Mouse (Mus musculus) gonadal fat pad, adult 2 months (tissue): ENCODE data around the gene Dnaic1. TPM values are rescaled to one million over a fixed set of nuclear protein-coding genes. Genes with fewer than 3 reads are reported as not detected.
A peak's percentile ranks its signal among the peaks of the same experiment; 100 is the strongest.

Experiments
- DNase-seq: peaks from one replicate; pipeline ENCODE4 v3.0.0-alpha.2; 2012; ENCODE audit warnings: low read depth
- polyA plus RNA-seq: library from polyadenylated mRNA; depleted of rRNA; stranded (reverse); fragments of >200 nt; gene quantifications from 2 replicates; pipeline ENCODE4 v1.2.3, GENCODE M21; 2012; rRNA removed

The Dnaic1 gene
- 1.5 and 1.6 TPM in 2 replicates for polyA plus RNA-seq

DNA sequence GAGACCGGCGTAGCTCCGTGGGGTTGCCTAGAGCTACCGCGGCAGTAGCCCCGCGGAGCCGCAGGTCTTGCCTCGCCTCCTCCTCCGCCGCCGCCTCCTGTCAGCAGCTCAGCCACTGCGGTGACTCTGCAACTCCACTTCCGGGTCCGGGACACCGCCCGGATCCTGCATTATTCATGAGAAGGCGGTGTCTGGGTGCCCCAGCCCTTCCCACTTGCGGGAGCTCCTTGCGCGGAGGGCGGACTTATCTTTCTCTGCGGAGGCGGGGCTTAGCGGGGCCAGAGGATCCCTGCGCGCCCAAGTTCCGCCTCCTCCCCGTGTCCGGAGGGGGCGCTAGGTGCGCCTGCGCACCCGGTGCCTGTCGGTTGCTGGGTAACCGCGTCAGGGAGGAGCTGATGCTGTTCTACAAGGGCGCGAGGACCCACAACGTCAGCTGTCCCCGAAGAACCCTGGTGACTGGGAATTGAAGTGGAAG, at the start of gene Dnaic1, which contains the start of gene Fam219a:
TSS of gene Dnaic1 (plus strand) at position 365 of the 475 bp plus-strand sequence.
TSS of gene Fam219a (minus strand) at position 128 of the 475 bp plus-strand sequence.
- DNase-seq, result peak; percentile 79

DNA sequence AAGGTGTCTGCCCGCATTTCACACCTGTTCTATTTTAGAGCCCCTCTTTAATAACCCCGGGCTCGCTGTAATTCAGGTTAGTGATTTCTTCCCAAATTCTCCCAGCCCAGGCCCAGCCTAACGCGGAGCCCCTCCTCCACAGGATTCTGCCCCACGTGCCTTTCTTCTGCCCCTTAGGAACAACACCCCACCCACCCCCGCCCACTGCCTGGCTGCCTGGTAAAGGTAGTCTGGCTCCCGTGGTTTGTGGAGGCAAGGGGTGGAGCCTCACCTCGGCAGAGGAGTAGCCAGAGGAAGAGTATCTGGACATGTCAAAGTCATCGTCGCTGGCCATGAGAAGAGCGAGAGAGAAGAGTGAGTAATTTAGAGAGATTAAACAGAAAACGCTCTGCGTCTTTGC, 48.9 kb upstream of the Dnaic1 start:
- no peak for DNase-seq

DNA sequence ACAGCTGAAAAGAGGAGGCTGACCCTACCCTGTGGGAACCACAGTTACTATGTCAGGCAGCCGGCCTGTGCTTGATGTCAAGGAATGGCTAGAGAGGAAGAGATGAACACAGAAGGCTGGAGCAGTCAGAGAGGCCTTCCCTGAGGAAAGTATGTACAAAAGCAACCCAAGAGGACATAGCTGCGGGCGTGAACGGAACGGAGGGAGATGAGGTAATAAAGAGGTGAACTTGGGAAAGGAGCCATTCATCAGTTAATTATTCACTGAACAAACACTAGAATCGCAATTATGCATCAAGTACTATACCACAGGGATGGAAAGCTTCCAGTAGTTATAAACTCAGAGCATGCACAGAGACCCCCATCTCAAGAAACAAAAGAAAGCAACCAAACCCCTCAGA, 47.4 kb upstream of the Dnaic1 start:
- DNase-seq, result no peak

DNA sequence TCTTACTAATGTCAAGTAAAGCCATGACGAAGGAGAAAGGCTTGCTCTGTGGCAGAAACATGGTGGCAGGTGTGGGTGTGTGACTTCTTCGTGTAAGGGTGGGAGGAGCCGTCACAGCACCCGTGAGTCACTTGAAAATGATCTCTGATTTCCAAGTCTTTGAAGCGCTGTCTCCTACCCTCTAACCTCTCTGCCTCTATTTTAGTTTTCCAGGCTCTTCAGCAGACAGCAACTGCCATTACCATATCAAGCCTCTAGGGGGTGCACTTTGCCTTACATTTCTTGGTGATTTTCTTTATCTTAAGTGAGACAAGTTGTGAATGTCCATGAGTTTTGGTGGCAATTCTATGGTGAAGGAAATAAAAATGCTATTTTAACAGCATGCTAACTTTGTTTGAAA, 46.8 kb upstream of the Dnaic1 start:
- no peak for DNase-seq

DNA sequence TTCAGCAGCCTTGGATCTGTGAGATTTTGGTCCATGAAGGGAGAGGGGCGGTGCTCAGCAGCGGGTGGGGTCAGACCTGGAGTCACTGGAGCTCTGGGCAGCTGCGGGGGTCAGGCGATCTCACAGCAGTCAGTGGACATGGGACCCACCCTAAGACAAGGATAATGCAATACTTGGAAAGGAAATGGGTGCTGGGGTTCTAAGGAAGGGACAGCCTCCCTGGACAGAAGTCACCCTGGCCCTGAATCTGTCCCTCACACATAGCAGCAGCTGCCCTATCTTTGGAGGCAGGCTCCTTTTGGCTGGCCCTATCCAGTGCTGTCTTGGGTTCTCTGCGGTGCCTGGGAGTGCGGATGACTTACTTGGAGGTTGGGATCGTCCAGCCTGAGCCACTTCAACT, 45.7 kb upstream of the Dnaic1 start:
- DNase-seq, result no peak

DNA sequence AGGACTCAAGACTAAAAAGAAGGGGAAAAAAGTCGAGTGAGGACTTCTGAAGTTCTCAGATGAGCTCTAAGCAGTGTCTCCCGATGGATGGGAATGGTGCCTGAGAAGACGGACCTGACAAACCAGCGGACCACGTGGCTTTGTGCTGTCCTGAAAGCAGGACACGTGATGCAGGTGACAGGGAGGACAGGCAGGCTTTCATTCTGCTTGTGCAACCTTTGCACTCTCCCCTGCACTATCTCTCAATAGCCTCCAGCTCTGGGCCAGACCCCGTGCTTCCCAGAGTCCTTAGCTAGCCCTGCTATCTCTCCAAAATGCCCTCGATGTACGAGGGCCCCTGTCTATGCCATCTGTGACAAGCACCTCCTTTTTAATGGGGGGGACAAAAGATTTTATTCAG, 44.7 kb upstream of the Dnaic1 start:
- no peak for DNase-seq

DNA sequence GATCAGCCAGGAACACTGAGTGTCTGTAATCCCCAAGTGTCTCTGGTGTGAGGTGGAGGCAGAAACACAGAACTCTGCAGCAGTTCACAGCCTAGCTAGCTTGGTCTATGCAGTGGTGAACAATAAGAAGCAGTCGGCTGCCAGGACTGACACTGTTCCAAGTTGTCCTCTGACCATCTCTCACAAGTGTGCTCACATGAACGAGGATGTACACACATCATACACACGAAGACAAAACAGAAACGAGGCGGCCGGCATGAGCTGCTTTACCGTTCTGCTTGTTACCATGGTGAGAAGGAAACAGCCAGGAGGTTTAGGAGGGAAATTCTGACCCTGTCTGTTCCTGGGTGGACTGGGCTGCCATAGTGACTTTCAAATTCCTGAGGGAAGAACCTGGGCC, 43.0 kb upstream of the Dnaic1 start:
- DNase-seq, result no peak

DNA sequence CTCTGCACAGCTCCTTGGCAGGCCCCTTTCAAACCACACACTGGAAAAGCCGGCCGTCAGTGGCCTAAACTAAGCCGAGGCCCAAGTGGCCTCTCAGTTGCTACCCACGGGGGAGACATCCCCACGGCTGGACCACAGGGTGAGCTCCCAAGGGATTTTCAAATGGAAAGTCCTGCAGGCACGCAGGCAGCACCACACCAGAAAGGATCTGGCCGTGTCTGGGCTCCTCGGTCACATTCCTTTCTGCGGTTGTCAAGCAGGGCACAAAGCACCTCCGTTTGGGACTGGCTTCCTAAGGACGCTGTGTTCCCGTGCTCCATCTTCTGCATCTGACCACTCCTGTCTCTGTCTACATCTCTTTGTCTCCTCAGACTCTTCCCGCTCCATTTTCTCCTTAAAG, 42.5 kb upstream of the Dnaic1 start:
- no peak for DNase-seq

DNA sequence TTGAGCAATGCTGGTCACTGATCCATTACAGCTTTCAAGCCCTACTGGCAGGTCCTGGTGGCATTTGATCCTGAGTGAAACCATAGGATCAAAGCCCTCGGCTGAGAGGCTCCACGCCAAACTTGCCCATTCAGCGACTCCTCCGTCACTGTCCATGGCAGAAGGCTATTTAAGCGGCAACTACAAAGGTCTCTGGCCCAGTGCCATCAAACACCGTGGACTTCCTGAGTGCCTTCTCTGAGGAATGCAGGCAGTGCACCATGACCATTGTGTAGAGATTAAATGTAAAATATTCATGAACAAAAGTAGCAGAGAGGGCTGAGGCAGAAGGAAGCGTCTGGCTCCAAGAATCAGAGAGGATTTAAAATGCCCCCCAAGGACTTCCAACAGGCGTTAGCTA, 41.6 kb upstream of the Dnaic1 start:
- DNase-seq, result no peak

DNA sequence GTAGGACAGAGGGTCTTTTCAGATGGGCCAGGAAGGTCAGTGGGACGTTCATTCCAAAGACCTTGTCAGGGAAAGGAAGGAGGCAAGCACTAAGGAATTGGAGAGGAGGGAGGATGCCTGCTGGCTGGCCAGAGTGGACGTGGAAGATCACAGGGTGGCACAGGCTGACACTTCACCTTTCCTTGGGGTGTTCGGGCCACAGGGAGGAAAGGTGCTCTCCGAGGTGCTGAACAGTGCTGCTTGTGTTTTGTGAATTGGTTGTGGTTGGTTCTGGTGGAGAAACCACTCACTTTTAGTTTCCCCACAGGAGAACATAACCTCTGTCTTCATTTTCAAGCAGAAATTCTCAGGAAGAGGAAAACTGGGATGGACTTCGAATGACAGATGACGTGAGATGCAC, 37.2 kb upstream of the Dnaic1 start:
- no peak for DNase-seq

DNA sequence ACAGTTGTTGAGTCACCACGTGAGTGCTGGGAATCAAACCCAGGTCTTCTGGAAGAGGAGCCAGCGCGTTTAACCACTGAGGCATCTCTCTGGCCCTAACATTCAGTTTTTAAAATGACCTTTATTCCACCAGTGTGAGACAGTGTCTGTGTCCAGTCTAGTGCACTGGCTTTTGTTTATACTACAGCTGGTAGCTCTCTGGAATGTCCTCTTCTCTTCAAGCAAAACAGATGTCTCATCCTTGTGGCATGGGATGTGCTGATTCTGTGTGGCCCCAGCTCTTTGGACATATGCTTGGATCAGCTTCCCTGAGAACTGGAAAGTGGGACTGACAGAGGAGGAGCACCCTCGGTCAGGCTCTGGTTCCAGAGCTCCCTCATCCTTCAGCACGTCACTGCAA, 34.7 kb upstream of the Dnaic1 start:
- no peak for DNase-seq

DNA sequence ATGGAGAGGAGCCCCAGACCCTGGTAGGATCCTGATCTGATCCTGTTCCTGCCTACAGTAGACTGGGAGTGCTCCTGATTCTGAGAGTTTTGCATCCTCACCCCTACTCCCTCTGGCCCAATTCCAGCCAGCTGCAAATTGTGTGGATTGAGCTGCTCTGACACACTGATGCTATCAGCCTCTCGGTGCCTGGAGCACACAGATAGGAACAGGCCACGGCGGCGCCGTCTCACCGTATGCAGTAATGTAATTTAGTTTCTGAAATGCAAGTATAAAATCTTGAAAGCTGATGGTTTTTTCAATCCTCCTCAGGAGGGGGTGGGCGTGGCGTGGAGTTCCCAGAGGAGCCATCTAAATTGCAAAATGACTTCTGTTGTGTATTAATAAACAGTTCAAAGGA, 27.4 kb upstream of the Dnaic1 start:
- no peak for DNase-seq

DNA sequence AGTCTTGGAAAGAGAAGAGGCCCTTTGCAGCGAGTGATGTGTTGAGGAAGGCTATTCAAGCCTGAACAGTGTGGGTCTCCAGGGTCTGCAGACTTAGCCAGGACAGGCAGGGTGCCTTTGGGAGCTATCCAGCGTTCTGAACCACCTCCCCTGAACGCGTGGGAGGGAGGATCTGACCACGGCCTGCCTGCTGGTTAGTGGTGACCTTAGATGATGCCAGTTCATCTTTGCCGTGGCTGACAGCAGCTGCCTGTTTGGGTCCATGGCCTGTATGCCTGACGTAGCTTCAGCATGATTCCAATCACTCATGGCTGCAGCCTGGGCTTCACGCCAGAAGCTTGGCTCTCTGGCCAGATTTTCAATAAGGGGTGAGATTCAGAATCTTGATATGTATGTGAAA, 23.6 kb upstream of the Dnaic1 start:
- DNase-seq, result no peak

DNA sequence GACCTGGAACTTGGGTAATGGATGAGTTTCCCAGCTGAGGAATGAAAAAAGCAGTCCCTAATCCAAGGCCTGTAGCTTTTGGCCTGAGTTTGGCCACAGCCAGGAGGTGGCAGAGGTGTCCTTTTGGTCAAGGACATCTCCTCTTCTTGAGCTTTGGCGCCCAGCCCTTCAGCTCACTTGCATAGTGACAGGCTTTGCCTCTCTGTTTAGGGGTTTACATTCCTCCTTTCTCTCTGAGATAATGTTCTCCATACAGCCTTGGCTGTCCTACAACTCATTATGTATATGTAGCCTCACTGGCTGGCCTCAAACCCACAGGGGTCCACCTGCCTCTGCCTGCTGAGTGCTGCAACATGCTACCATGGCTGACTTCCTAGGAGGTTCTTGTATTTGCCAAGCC, 22.5 kb upstream of the Dnaic1 start:
- no peak for DNase-seq

DNA sequence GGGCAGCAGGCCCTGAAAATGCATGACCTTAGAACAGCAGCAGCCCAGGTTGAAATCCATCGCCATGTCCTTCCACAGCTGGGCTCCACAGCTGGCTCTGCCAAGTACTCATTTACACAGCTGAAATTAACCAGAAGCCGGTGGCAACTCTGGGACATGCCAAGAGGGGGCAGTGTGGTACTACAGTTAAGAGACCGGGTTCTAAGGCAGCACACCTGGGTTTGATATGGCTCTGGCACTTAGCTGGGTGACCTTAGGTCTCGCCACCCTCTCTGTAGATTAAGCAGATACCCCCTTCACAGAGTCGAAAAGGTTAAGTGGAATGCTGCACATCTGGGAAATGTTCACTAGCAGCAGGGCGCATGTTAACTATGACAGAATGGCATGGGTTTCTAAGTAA, 17.0 kb upstream of the Dnaic1 start:
- DNase-seq, result no peak

DNA sequence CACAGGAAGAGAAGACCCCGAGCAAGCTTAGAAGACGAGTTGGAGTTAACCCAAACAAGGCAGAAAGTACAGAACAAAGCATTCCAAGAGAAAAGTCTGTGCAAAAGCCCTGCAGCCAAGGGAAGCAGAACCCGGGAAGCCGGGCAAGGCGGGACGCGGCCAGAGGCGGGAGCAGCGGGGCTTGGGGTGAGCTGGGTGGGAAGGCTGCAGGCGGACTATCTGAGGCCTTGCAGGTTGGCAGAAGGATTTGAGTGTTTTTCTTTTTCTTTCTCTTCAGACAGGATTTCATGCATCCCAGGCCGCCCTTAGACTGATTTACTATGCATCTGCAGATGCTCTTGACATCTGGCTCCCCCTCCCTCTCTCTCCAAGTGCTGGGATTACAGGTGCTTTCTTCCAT, 16.5 kb upstream of the Dnaic1 start:
- DNase-seq, result no peak

DNA sequence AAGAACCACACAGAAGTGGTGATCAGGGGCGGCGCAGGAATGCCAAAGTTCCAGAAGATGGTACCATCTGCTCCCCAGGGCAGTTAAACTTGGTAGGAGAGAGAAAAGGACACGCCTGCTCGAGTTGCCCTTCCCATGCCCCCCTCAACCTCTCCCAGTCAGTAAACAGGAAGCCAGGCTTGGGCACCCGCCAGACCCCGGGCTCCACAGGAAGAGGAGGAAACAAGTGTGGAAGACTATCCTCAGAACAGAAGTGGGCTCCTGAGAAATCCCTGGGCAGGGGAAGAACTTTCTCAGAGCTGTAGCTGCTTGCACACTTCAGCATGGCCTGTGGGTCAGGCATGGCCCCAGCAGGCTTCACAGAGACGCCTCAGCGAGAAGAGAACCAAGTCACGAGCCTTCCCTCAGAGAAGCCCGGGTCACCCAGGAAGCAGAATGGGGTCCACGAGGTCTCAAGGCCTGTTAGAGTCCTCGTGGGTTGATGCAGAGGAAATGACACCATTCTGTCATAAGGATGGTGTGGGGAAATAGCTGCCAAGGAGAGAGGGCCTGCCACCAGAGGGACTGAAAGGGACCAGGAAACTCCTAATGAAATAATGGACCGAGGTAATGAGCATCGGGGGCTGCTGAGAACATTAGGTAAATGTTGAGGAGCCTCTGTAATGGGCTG, 14.4 kb upstream of the Dnaic1 start:
- no peak for DNase-seq

DNA sequence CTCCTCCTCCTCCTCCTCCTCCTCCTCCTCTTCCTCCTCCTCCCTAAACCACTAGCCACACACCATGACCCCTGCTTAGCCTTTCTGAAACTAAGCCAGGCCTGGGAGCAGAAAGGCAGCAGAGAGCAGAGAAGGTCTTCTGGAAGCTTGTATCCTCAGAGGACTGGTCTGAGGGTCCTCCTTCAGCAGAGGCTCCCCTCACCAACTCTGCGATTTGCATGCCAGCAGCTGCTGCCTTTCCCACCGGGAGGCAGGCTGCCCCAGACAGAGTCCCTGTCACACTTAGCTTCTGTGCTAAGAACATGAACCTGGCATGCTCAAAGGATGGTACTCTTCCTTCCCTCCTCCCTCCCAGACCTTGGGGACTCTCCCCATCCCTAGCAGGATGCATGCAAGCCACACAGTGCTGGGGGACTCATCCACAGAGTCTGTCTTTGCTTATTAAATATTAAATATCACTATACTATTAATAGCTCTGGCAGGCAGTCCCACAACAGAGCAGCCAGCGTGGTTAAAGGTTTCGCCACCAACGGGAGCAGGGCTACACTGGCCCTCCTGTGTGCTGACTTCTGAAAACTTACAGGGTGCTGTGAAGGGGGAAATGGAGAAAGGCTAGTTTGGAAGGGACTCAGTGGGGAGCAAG, 13.1 kb upstream of the Dnaic1 start:
- no peak for DNase-seq

DNA sequence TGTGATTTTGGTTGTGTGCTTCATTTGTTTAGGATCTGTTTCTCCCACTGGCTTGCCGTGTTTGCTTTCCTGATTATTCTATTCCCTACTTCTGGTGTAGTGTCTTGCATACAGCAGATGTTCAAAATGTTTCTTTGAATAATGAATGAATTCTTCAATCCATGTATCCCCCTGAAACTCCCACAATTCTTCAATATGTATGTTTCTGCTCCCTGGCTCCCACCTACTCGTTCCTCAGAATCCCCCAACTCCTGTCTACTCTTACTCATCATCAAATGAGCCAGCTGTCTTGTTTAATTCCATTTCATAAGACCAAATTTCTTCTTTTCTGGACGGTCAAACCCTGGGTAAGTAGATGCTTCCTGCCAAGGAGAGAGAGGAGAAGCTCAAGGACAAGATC, 12.5 kb upstream of the Dnaic1 start:
- DNase-seq, result no peak

DNA sequence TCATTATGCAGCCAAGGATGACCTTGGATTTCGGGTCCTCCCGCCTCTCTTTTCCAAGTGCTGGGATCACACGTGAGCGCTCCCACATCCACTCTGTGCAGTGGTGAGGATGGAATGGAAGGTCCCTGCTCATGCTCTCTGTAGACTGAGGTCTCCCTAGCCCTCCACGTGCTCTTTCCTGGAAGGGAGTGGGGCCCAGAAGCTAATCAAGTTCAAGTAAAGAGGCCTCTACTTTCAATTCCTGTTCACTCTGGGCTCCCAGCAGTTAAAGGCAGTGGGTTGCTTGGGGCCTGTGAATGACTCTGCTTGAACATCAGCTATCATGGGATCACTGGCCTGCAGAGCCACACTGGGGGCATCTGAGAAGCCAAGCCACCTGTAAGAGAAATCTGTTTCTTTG, 6.3 kb upstream of the Dnaic1 start:
- no peak for DNase-seq

DNA sequence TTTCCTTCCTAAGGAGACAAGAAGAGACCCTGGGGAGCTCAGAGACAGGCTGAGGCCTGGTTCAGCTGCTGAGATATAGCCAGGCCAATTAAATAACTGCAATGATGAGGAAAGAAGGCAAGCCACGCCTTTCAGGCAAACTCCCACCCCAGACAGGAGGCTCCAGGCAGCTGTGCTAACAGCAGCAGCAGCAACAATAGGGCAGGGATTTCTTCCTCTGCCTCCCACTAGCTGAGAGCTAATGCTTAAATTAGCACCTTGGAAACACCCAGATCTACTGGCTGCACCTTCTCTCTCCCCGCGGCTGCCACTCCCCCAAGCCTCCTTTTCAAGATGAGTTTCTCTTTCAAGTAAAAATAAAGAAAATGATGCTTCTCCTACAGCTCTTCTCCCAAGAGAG, 3.5 kb upstream of the Dnaic1 start:
- no peak for DNase-seq

DNA sequence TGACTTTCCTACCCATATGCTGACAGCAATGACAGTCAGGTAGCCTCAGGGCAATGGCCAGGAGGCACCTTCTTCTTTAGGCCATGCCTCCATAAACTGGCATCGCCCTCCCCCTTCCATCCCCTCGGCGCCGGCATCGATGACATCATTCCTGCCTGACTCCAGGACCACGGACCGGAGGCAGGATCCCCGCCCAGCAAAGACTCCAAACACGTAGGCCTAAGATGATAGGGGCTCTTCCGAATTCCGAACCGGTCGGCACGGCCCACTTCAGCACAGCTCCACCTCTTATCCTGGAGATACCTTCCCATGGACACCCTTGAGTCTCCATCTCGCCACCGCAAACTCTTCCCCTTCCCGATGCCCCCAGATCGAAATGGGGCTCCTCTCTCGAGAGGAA, 1.3 kb upstream of the Dnaic1 start:
- no peak for DNase-seq

DNA sequence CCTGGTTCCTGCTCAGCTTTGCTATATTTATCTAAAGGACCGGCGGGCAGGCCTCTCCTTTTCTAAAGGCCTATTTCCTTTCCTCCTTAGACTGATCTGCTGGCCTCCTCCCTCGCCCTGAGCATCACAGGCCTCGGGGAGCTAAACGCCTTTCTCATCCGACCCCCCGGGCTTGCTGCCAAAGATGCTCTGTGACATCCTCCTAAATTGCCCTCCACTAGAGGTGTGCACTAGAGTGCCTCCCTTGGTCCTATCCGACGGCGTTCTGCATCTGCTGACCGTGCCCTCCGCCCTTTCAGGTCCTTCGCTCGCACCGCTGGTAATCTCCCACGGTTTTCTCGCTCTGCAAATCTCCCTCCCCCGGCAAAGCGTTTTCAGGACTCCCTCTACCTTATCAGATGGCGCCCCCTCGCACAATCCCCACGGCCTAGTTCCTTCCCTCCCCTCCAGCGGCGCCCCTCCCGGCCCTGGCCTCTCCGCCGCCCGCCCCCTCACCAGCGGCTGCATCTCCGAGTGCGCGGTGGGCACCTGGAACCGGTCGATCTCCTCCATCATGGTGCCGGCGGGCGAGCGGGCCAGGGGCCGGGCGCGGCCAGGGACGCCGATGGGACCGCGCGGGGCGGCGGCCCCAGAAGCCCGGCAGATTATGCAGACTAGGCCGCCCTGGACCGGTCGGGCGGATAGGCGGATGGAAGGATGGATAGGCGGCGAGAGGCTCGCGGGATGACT, 729 bp upstream of the Dnaic1 start:
- DNase-seq, result no peak
